Mouse (Mus musculus) left cerebral cortex, postnatal 36 days (tissue): ENCODE measurements at regions not wholly inside any gene's neighbourhood (a gene's known extent, or its start where the extent isn't known, plus 50 kb on each side); places are given as distances from the start of the nearest gene placed in this dataset.
A peak's percentile ranks its signal among the peaks of the same experiment; 100 is the strongest.

Experiments used
- DNase-seq, 2 experiments: peaks; one replicate each; pipeline ENCODE4 v3.0.0; 2021 to 2022; ENCODE audit warnings: low spot score in 2 of 2, mixed read lengths in 1 of 2
- intact Hi-C: fragments of 180-260 bp; cut with DNase I; formaldehyde crosslinking; loops from one replicate; pipeline ENCODE4 v1.15.1; 2025

GRCm38 (mm10) chr12:25438217-25439028, 341.5 kb upstream of the Id2 start:
- intact Hi-C loops = no loop called here
- DNase-seq = no peak

GRCm38 (mm10) chr12:25437556-25437955, 340.6 kb upstream of the Id2 start:
- intact Hi-C loops = no loop called here
- DNase-seq = no peak

- no peak for DNase-seq
- intact Hi-C loops = no loop called here
Observed at GRCm38 (mm10) chr12:25436220-25436911, 339.4 kb upstream of the Id2 start.

- intact Hi-C loops = no loop called here
- no peak for DNase-seq
Observed at GRCm38 (mm10) chr12:25432796-25433195, 335.9 kb upstream of the Id2 start.

DNA sequence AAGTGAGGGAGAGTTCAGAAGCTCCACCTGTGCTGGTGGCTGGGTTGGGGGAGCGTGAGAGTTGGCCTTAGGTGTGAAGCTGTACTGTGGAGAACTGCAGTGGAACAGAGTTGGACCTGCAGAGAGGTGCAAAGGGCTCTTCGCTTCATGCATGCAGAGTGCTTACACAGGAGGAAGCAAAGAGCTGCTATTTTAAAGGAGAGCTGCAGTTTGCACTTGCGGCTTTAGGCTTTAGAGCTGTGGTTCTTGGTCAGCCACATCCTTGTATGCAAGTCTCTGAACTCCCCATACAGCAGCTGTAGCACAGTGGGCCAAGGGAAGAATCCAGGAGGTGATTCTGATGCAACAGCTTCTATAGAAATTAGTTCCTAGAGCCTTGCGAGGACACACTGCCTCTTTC, 334.0 kb upstream of the Id2 start:
- intact Hi-C loops = no loop called here
- no peak for DNase-seq

GRCm38 (mm10) chr12:25427911-25428642, 331.1 kb upstream of the Id2 start:
- no peak for DNase-seq
- intact Hi-C loops = no loop called here

DNA sequence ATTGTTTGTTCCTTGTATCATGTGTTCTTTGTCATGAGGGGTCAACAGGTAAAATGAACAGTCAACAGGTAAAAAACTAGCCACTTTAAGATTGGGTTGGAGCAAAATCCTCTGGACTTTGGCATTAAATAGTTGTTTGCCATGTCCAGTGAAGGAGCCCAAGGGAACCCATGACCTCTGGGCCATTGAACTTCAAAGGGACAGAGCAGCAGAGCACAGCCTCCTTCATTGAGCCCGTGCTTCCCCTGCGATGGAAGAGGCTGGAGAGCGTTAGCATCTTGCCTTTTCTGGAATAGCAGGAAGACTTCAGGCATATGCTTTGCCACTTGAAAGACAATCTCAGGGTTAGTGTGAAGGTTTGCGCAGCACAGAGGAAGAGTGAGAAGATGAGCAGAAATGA, 320.4 kb upstream of the Id2 start:
- intact Hi-C loops = loop anchor here (10.0 kb wide), 1 partner anchor 323 kb away; the partner anchor contains the start of gene Id2

GRCm38 (mm10) chr12:25416571-25416970, 319.6 kb upstream of the Id2 start:
- intact Hi-C loops = loop anchor here (10.0 kb wide), 1 partner anchor 322 kb away; the partner anchor contains the start of gene Id2
- DNase-seq = no peak

More for the DNA sequence above, 320.4 kb upstream of the Id2 start:
- no peak for DNase-seq

GRCm38 (mm10) chr12:25415641-25416040, 318.7 kb upstream of the Id2 start:
- DNase-seq = no peak
- intact Hi-C loops = loop anchor here (10.0 kb wide), 1 partner anchor 321 kb away; the partner anchor contains the start of gene Id2

DNA sequence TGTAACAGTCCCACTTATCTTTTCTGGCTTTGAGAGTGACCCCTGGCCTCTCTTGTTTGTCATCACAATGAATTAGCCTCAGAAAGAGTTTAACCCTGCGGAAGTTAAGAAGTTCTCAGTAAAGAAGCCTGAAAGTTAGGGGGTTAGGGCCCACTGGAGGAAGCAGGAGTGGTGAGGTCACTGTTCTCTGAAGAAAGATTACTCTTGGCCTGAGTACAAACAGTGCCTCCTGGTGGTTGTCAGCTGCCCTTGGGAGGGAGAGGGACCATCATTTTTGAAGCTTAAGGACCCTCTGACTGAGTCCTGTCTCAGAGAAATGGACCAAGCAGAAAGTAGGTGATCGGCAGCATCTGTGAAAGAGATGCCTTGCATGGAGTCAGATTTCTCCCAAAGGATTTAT, 318.3 kb upstream of the Id2 start:
- no peak for DNase-seq
- intact Hi-C loops = loop anchor here (10.0 kb wide), 1 partner anchor 320 kb away; the partner anchor contains the start of gene Id2

DNA sequence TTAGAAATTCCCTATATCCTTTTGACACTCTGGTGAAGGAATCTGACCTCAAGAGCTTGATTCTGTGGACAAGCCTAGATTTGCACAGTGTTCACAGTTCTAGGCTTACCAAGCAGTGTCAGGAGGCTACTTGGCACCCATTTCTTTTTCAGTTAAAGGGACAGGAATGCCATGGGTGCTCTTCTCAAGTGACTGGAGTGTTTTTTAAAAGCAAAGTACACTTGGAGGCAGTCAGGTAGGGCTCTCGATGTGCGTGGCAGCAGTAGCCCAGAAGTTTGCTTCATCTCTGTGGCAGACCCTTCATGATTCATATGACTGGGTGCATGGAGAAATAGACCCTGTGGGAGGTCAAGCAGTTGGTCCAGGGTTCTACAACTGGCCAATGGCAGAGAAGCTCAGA, 310.4 kb upstream of the Id2 start:
- DNase-seq = no peak
- intact Hi-C loops = no loop called here

DNA sequence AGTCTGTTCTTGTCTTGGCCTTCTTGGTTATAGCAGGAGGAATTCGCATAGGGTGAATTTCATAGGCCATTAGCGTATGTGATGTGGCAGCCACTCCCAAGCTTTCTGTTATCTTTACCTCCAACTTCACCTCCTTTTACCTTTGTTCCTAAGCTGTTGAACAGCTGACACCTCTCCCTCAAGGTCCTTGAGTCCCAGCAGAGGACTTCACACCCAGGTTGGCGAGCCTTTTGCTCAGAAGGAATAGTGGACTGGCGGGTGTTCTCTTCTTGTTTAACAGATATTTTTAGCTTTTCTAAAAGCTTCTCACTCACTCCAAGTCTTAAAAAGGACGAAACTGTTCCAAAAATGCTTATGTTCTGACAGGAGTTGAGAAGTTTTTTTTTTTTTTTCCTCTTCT, 303.4 kb upstream of the Id2 start:
- peak in 1 of 2 experiments; percentile 10 for DNase-seq
- intact Hi-C loops = no loop called here

DNA sequence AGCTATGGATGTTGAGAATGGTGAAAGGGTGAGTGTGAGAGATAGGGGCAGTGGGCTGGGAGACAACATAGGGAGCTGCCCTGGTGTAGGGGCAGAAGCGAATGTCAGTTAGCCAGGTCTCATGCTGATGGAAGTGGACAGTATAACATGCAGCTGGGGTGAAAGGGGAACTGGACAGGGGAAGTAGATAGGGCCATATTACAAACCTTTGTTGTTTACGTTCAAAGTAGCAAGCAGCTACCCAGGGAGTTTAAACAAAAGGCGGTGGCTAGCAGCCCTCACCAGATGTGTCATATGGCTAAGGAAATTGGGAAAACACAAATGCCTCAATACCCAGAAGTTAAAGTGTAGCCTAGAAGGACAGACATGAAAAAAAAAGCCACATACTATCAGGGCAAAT, 301.8 kb upstream of the Id2 start:
- no peak for DNase-seq
- intact Hi-C loops = no loop called here

GRCm38 (mm10) chr12:25394326-25394725, 297.4 kb upstream of the Id2 start:
- no peak for DNase-seq
- intact Hi-C loops = no loop called here

GRCm38 (mm10) chr12:25393501-25393900, 296.6 kb upstream of the Id2 start:
- no peak for DNase-seq
- intact Hi-C loops = no loop called here

DNA sequence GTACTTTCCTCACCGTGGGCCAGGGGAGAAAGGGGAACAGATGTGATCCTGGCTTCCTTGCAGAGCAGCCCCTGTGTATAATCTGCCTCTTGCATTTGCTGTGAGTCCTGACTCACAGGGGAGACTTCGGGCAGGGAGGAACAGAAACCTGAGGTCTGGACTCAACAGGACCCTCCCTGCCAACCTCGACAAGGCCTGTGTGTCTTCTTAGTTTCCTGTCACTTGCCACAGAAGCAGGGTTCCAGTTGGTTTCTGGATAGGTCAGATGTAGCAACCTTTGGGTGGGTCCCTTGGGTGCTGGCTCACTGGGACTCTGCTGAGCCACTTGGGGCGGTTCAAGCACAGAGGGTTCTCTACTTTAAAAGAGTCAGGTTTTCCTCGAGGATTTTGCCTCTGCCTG, 292.3 kb upstream of the Id2 start:
- intact Hi-C loops = no loop called here
- no peak for DNase-seq

DNA sequence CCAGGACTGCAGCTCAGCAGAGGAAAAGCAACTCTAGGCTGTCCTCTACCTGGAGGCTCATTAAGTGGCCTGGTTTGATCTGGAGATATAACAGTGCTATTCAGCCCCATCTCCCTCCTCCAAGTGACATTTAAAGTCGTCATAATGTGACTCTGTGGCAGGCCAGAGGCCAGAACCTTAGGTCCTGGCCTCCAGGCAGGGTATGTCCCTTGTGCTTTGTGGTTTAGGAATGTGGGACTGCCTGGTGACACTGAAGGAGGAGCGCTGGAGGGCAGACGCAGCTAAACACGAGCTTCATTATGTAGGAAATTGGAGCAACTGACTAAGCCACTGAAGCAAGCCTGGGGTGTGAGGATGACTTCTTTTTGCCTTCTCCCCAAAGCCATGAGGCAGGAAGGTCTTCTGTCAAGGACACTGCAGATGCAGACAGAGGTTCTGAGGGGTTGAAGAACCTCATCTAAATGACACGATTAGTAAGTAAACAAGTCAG, 290.9 kb upstream of the Id2 start:
- no peak for DNase-seq
- intact Hi-C loops = no loop called here

- intact Hi-C loops = no loop called here
- no peak for DNase-seq
Observed at GRCm38 (mm10) chr12:25382961-25383360, 286.0 kb upstream of the Id2 start.

GRCm38 (mm10) chr12:25382475-25382874, 285.5 kb upstream of the Id2 start:
- no peak for DNase-seq
- intact Hi-C loops = no loop called here

DNA sequence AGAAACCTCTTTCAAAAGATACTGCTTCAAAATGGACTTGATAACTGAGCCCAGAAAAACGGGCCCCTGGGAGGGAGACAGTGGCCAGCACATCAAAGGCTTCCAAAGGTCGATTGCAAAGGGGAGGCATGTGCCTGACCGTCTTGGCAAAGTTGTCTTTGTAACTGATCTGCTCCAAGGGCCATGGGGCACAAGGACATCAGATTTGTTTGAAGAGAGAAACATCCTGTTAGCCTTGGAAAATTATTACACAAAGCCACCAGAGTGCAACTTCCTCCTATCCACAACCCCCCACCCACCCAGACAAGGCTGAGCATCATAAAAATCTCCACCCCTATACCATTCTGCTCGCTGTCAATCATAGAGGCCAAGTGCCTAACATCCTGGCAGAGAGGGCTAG, 284.7 kb upstream of the Id2 start:
- intact Hi-C loops = no loop called here
- DNase-seq = no peak
